Mouse (Mus musculus) embryonic facial prominence, embryonic 15.5 days (tissue): ENCODE measurements around the gene Cdc45. TPM values are rescaled to one million over a fixed set of nuclear protein-coding genes. Genes with fewer than 3 reads are reported as not detected.

ENCODE experiments used
- ATAC-seq: fragments of 200-750 bp; cut with Nextera tagmentation; 2 replicates; pipeline ENCODE4 v1.8.0; 2017; ENCODE audit warnings: low read depth, moderate TSS enrichment; ENCODE audit not compliant: insufficient number of reproducible peaks, low FRiP score, low TSS enrichment
- H3K27ac ChIP-seq: fragments of 300-500 bp; sonication (generic); replicated peaks from 2 replicates; pipeline ENCODE4 v1.5.1; 2015; ENCODE audit warnings: mild to moderate bottlenecking, inconsistent platforms
- H3K27me3 ChIP-seq: fragments of 300-500 bp; sonication (generic); 2 replicates; pipeline ENCODE4 v1.6.1; 2015; ENCODE audit warnings: inconsistent platforms
- H3K36me3 ChIP-seq: fragments of 300-500 bp; sonication (generic); 2 replicates; pipeline ENCODE4 v1.6.1; 2015; ENCODE audit warnings: mild to moderate bottlenecking, inconsistent platforms
- H3K4me1 ChIP-seq: fragments of 300-500 bp; sonication (generic); 2 replicates; pipeline ENCODE4 v1.6.1; 2015; ENCODE audit warnings: inconsistent platforms
- H3K4me2 ChIP-seq: fragments of 300-500 bp; sonication (generic); replicated peaks from 2 replicates; pipeline ENCODE4 v1.6.1; 2015; ENCODE audit warnings: mild to moderate bottlenecking, inconsistent platforms
- H3K4me3 ChIP-seq: fragments of 300-500 bp; sonication (generic); replicated peaks from 2 replicates; pipeline ENCODE4 v1.5.1; 2015; ENCODE audit warnings: mild to moderate bottlenecking, inconsistent platforms
- H3K9ac ChIP-seq: fragments of 300-500 bp; sonication (generic); 2 replicates; pipeline ENCODE4 v1.6.1; 2015; ENCODE audit warnings: inconsistent platforms
- H3K9me3 ChIP-seq: fragments of 300-500 bp; sonication (generic); replicated peaks from 2 replicates; pipeline ENCODE4 v1.6.1; 2016; ENCODE audit warnings: inconsistent platforms
- WGBS: fragments of 180-500 bp; shearing (Covaris S2); methylation state at CpG from one replicate; pipeline ENCODE4 v1.1.7; 2015; 5-methylcytosine and 5-hydroxymethylcytosine counted together
- polyA plus RNA-seq: library from polyadenylated mRNA; unstranded; fragments of >200 nt; fragmentation: Nextera tagmentation; extraction: Ambion mirVana; gene quantifications from 2 replicates; pipeline ENCODE4 v1.2.1, GENCODE M21; 2015

Gene Cdc45
- polyA plus RNA-seq, 1 experiment from 2014 or later, result 36.9 TPM

GRCm38 (mm10) chr16:18769501-18769900 is 42.3 kb downstream of the Cdc45 start:
- ATAC-seq, result no peak
- 57% methylated on average over 1 of the region's 1 CpGs for WGBS

GRCm38 (mm10) chr16:18766390-18766789 is 45.4 kb downstream of the Cdc45 start:
- Histone ChIP-seq H3K9ac (no peak overlapping the region), H3K36me3 (no peaks in the 10 kb centered on the region), H3K9me3 (no peaks in the 10 kb centered on the region), H3K4me2 (no peak overlapping the region), H3K4me3 (no peak overlapping the region), H3K27me3 (no peaks in the 10 kb centered on the region), H3K27ac (no peak overlapping the region), H3K4me1 (no peaks in the 10 kb centered on the region)
- ATAC-seq, result no peak
- WGBS, result 65% methylated on average over 4 of the region's 4 CpGs

More at GRCm38 (mm10) chr16:18769501-18769900, 42.3 kb downstream of the Cdc45 start:
- no peak overlapping the region for H3K9ac ChIP-seq
- no peaks in the 10 kb centered on the region for H3K4me1 ChIP-seq
- no peak overlapping the region for H3K4me2 ChIP-seq
- no peak overlapping the region for H3K27ac ChIP-seq
- no peak overlapping the region for H3K4me3 ChIP-seq
- no peaks in the 10 kb centered on the region for H3K9me3 ChIP-seq
- H3K27me3 ChIP-seq, result peaks cover 2% of the 10 kb centered on the region; the same call in 1 of the 2 replicates
- H3K36me3 ChIP-seq, result no peaks in the 10 kb centered on the region

- H3K9me3 ChIP-seq, result no peaks in the 10 kb centered on the region
- H3K4me1 ChIP-seq, result no peaks in the 10 kb centered on the region
- no peaks in the 10 kb centered on the region for H3K27me3 ChIP-seq
- H3K4me3 ChIP-seq, result no peak overlapping the region
- no peak overlapping the region for H3K9ac ChIP-seq
- 40% methylated on average over 3 of the region's 3 CpGs for WGBS
- ATAC-seq, result no peak
- no peak overlapping the region for H3K4me2 ChIP-seq
- H3K36me3 ChIP-seq, result no peaks in the 10 kb centered on the region
- H3K27ac ChIP-seq, result no peak overlapping the region
Observed at GRCm38 (mm10) chr16:18762960-18763359, 48.8 kb downstream of the Cdc45 start.

GRCm38 (mm10) chr16:18761734-18762133 is 50.1 kb downstream of the Cdc45 start:
- 88% methylated on average over 4 of the region's 4 CpGs for WGBS
- no peaks in the 10 kb centered on the region for H3K4me1 ChIP-seq
- H3K36me3 ChIP-seq, result no peaks in the 10 kb centered on the region
- H3K9me3 ChIP-seq, result no peaks in the 10 kb centered on the region
- H3K9ac ChIP-seq, result no peak overlapping the region
- H3K4me2 ChIP-seq, result no peak overlapping the region
- no peaks in the 10 kb centered on the region for H3K27me3 ChIP-seq
- H3K4me3 ChIP-seq, result no peak overlapping the region
- no peak overlapping the region for H3K27ac ChIP-seq
- ATAC-seq, result no peak

- H3K9me3 ChIP-seq, result no peaks in the 10 kb centered on the region
- ATAC-seq, result no peak
- no peak overlapping the region for H3K27ac ChIP-seq
- H3K9ac ChIP-seq, result no peak overlapping the region
- 75% methylated on average over 10 of the region's 10 CpGs for WGBS
- no peaks in the 10 kb centered on the region for H3K4me1 ChIP-seq
- no peaks in the 10 kb centered on the region for H3K27me3 ChIP-seq
- no peak overlapping the region for H3K4me3 ChIP-seq
- H3K36me3 ChIP-seq, result no peaks in the 10 kb centered on the region
- H3K4me2 ChIP-seq, result no peak overlapping the region
Observed at GRCm38 (mm10) chr16:18751885-18752499, 59.8 kb downstream of the Cdc45 start.

- Histone ChIP-seq H3K4me3 (no peak overlapping the region), H3K4me1 (no peaks in the 10 kb centered on the region), H3K9ac (no peak overlapping the region), H3K9me3 (no peaks in the 10 kb centered on the region), H3K27ac (no peak overlapping the region), H3K27me3 (no peaks in the 10 kb centered on the region), H3K36me3 (no peaks in the 10 kb centered on the region), H3K4me2 (no peak overlapping the region)
- ATAC-seq, result no peak
- 76% methylated on average over 11 of the region's 11 CpGs for WGBS
Observed at GRCm38 (mm10) chr16:18751101-18751500, 60.7 kb downstream of the Cdc45 start.

- no peaks in the 10 kb centered on the region for H3K27me3 ChIP-seq
- H3K9me3 ChIP-seq, result no peaks in the 10 kb centered on the region
- H3K4me3 ChIP-seq, result no peak overlapping the region
- no peak for ATAC-seq
- H3K4me2 ChIP-seq, result no peak overlapping the region
- no peaks in the 10 kb centered on the region for H3K36me3 ChIP-seq
- no peak overlapping the region for H3K27ac ChIP-seq
- H3K9ac ChIP-seq, result no peak overlapping the region
- WGBS, result 82% methylated on average over 20 of the region's 20 CpGs
- no peaks in the 10 kb centered on the region for H3K4me1 ChIP-seq
Observed at GRCm38 (mm10) chr16:18746268-18747122, 65.3 kb downstream of the Cdc45 start.

GRCm38 (mm10) chr16:18738303-18738702 is 73.5 kb downstream of the Cdc45 start:
- Histone ChIP-seq H3K4me1 (0 out of 2 replicates have a peak, but pooled peaks cover 4% of the 10 kb centered on the region), H3K9me3 (no peaks in the 10 kb centered on the region), H3K4me2 (no peak overlapping the region), H3K9ac (no peak overlapping the region), H3K27ac (no peak overlapping the region), H3K4me3 (no peak overlapping the region), H3K27me3 (no peaks in the 10 kb centered on the region), H3K36me3 (no peaks in the 10 kb centered on the region)
- no peak for ATAC-seq

- no peak overlapping the region for H3K4me2 ChIP-seq
- no peak overlapping the region for H3K4me3 ChIP-seq
- no peaks in the 10 kb centered on the region for H3K9me3 ChIP-seq
- 54% methylated on average over 20 of the region's 20 CpGs for WGBS
- H3K27me3 ChIP-seq, result no peaks in the 10 kb centered on the region
- no peak for ATAC-seq
- H3K4me1 ChIP-seq, result 0 out of 2 replicates have a peak, but pooled peaks cover 4% of the 10 kb centered on the region
- no peaks in the 10 kb centered on the region for H3K36me3 ChIP-seq
- no peak overlapping the region for H3K9ac ChIP-seq
- no peak overlapping the region for H3K27ac ChIP-seq
Observed at GRCm38 (mm10) chr16:18733100-18733956, 78.5 kb downstream of the Cdc45 start.

GRCm38 (mm10) chr16:18730640-18731039 is 81.1 kb downstream of the Cdc45 start:
- no peak overlapping the region for H3K27ac ChIP-seq

More at GRCm38 (mm10) chr16:18730640-18731039, 81.1 kb downstream of the Cdc45 start:
- Histone ChIP-seq H3K9ac (no peak overlapping the region), H3K27me3 (no peaks in the 10 kb centered on the region), H3K4me2 (no peak overlapping the region), H3K4me1 (0 out of 2 replicates have a peak, but pooled peaks cover 4% of the 10 kb centered on the region), H3K9me3 (no peaks in the 10 kb centered on the region), H3K4me3 (no peak overlapping the region), H3K36me3 (no peaks in the 10 kb centered on the region)
- ATAC-seq, result no peak
- 74% methylated on average over 3 of the region's 3 CpGs for WGBS
